Mouse (Mus musculus): ENCODE data around the gene Afg1l. TPM values are rescaled to one million over a fixed set of nuclear protein-coding genes. Genes with fewer than 3 reads are reported as not detected.

Afg1l gene
- total RNA-seq, 2 experiments from 2014 or later = 8.7 to 12.6 TPM

- no peak overlapping the region for H3K4me3 ChIP-seq
- intact Hi-C loops (cut with DNase I) = no loop called here
- no peak overlapping the region for H3K27ac ChIP-seq
- no peak for TF ChIP-seq CTCF (IDR thresholded peaks at IDR 0.05)
- no peak for DNase-seq
Measured at GRCm38 (mm10) chr10:42340426-42340793, 138.0 kb downstream of the Afg1l start.

- intact Hi-C loops (cut with DNase I) = no loop called here
- DNase-seq = no peak
- TF ChIP-seq CTCF (IDR thresholded peaks at IDR 0.05) = no peak
- Histone ChIP-seq H3K27ac (no peak overlapping the region), H3K4me3 (no peak overlapping the region)
Measured at GRCm38 (mm10) chr10:42339773-42340425, 138.5 kb downstream of the Afg1l start.

DNA sequence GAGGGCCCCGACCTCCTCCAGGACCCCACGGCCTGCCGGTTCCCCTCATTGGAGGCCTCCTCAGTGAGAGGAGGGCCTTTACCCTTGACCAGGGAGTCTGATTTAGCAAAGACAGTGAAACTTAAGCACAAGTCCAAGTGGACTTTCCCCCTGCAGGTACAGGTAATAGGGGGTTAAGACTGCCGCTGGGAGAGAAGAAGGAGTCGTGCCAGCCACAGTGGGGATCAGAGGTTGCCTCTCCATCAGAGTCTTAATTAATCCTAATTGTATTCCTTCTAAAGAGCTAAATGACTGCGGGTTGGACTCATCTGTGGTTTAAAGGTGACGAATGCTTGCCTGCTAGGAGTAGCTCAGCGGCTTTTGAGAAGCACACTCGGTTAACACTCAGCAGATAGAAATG is 139.9 kb downstream of the Afg1l start:
- TF ChIP-seq CTCF (IDR thresholded peaks at IDR 0.05) = no peak
- Histone ChIP-seq H3K4me3 (no peak overlapping the region), H3K27ac (no peak overlapping the region)
- no peak for DNase-seq
- intact Hi-C loops (cut with DNase I) = no loop called here

DNA sequence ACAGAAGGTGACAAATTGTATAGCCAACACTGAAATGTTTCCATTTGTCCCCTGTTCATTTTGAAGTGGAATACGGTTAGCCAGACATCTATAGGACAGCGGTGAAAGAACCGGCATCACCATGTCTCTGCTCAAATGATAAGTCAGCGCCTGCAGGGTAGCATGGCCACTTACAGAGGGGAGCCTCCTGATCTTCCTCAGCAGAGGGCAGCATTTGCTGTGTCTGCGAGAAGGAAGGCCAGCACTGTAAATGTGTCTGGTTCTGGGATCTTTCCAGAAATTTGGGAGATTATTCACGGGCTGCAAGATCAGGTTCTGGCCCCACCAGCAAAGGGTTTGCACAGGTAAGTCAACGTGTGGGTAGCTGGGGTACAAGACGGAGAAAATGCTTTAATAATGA is 150.8 kb downstream of the Afg1l start:
- TF ChIP-seq CTCF (IDR thresholded peaks at IDR 0.05) = peak; percentile 57
- intact Hi-C loops (cut with DNase I) = loop anchor here (5.0 kb wide), 1 partner anchor 310 kb away; no protein-coding TSS in a partner anchor
- no peak for DNase-seq
- H3K27ac ChIP-seq = no peak overlapping the region
- no peak overlapping the region for H3K4me3 ChIP-seq

DNA sequence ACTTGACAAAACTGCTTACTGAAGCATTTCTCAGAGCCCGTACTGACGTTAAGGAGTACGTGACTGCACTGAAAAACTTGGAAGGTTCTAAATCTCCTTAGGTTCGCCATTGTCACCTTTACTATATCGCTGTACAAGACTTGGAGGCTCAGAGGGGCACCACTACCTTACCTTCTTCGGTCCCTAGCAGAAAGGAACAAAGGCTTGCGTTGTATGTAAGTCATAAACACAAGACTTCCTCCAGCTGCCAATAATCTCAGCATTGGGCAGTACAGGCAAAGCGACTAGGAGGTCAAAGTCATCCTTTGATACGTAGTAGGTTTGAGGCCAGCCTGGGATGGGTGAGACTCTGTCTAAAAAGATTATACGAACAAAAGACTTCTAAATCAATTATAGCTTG is 153.1 kb downstream of the Afg1l start:
- DNase-seq = no peak
- H3K4me3 ChIP-seq = no peak overlapping the region
- H3K27ac ChIP-seq = no peak overlapping the region
- intact Hi-C loops (cut with DNase I) = loop anchor here (5.0 kb wide), 1 partner anchor 312 kb away; no protein-coding TSS in a partner anchor
- TF ChIP-seq CTCF (IDR thresholded peaks at IDR 0.05) = no peak

DNA sequence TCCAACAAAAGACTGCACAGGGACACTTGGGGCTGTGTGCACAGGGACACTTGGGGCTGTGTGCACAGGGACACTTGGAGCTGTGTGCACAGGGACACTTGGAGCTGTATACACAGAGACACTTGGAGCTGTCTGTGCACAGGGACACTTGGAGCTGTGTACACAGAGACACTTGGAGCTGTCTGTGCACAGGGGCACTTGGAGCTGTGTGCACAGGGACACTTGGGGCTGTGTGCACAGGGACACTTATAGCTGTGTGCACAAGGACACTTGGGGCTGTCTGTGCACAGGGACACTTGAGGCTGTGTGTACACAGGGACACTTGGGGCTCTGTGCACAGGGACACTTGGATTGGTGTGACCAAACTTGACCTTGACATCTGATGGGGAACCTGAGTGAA is 154.4 kb downstream of the Afg1l start:
- H3K27ac ChIP-seq = no peak overlapping the region
- no peak for TF ChIP-seq CTCF (IDR thresholded peaks at IDR 0.05)
- DNase-seq = no peak
- no peak overlapping the region for H3K4me3 ChIP-seq
- intact Hi-C loops (cut with DNase I) = no loop called here

- intact Hi-C loops (cut with DNase I) = no loop called here
- no peak for TF ChIP-seq CTCF (IDR thresholded peaks at IDR 0.05)
- no peak overlapping the region for H3K27ac ChIP-seq
Measured at GRCm38 (mm10) chr10:42313222-42313786, 165.1 kb downstream of the Afg1l start.

GRCm38 (mm10) chr10:42312557-42312956 is 165.8 kb downstream of the Afg1l start:
- no peak for TF ChIP-seq CTCF (IDR thresholded peaks at IDR 0.05)
- H3K4me3 ChIP-seq = no peak overlapping the region
- no peak overlapping the region for H3K27ac ChIP-seq
- intact Hi-C loops (cut with DNase I) = no loop called here
- no peak for DNase-seq

More at GRCm38 (mm10) chr10:42313222-42313786, 165.1 kb downstream of the Afg1l start:
- H3K4me3 ChIP-seq = no peak overlapping the region
- no peak for DNase-seq

GRCm38 (mm10) chr10:42308687-42308987 is 169.7 kb downstream of the Afg1l start:
- no peak for TF ChIP-seq CTCF (IDR thresholded peaks at IDR 0.05)
- no peak overlapping the region for H3K27ac ChIP-seq

GRCm38 (mm10) chr10:42307980-42308686 is 170.2 kb downstream of the Afg1l start:
- H3K4me3 ChIP-seq = peak overlapping the region; percentile 69
- intact Hi-C loops (cut with DNase I) = loop anchor here (1.0 to 2.0 kb wide), 2 partner anchors 329 to 427 kb away; no protein-coding TSS in a partner anchor
- TF ChIP-seq CTCF (IDR thresholded peaks at IDR 0.05) = peak; percentile 89
- DNase-seq = peak; percentile 65
- no peak overlapping the region for H3K27ac ChIP-seq

More at GRCm38 (mm10) chr10:42308687-42308987, 169.7 kb downstream of the Afg1l start:
- H3K4me3 ChIP-seq = peak overlapping the region; percentile 69
- intact Hi-C loops (cut with DNase I) = loop anchor here (1.0 to 2.0 kb wide), 2 partner anchors 329 to 426 kb away; no protein-coding TSS in a partner anchor
- DNase-seq = peak; percentile 24

DNA sequence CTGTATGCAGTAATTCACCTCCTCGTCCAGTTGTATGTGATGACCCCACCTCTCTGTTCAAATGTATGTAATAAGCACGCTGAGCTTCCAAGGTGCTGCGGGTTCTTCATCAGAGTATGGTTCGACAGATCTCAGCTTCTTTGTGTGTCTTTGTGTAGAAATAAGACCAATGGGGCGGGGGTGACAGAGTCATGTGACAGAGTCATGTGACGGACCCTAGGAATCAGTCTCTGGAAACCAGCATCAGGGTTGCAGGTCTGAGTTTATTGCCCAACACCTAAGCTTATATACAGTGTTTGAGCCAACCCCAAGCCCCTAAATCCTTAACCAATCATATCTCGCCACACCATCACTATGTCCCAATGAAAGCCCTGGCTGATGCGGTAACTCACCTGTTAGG is 171.9 kb downstream of the Afg1l start:
- intact Hi-C loops (cut with DNase I) = no loop called here
- TF ChIP-seq CTCF (IDR thresholded peaks at IDR 0.05) = no peak

GRCm38 (mm10) chr10:42300805-42301204 is 177.6 kb downstream of the Afg1l start:
- intact Hi-C loops (cut with DNase I) = no loop called here

More for the DNA sequence above, 171.9 kb downstream of the Afg1l start:
- Histone ChIP-seq H3K4me3 (no peak overlapping the region), H3K27ac (no peak overlapping the region)
- no peak for DNase-seq

DNA sequence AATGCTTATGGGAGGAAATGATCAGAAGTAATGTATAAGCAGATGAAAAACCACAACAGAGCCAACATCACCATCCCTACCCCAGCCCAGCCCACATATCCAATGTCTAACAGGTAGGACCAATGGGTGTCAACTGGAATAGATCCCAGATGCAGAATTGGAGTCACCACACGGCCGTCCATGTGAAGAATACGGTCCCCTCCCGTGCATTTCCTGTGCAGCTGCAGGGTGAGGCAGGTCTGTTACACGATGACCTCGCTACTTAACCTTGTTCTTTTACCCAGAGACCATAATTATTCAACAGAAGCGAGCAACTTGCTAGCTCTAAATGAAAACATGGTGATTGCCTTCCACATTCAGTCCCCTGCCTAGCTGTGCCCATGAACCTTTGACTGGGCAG is 178.4 kb downstream of the Afg1l start:
- no peak for DNase-seq
- Histone ChIP-seq H3K27ac (peak overlapping the region; percentile 70), H3K4me3 (no peak overlapping the region)
- TF ChIP-seq CTCF (IDR thresholded peaks at IDR 0.05) = no peak
- intact Hi-C loops (cut with DNase I) = no loop called here

More at GRCm38 (mm10) chr10:42300805-42301204, 177.6 kb downstream of the Afg1l start:
- DNase-seq = no peak
- peak overlapping the region; percentile 40; the same call in 1 of the 2 replicates for H3K27ac ChIP-seq
- H3K4me3 ChIP-seq = no peak overlapping the region
- no peak for TF ChIP-seq CTCF (IDR thresholded peaks at IDR 0.05)

Data from gastrocnemius, adult 2 months (tissue).